Mouse (Mus musculus): Measurements from ENCODE around the gene Parm1. TPM values are rescaled to one million over a fixed set of nuclear protein-coding genes. Genes with fewer than 3 reads are reported as not detected.

The Parm1 gene
- polyA plus RNA-seq, 2 experiments from 2014 or later, result not detected

GRCm38 (mm10) chr5:91655263-91655662, 137.8 kb downstream of the Parm1 start:
- ATAC-seq, result no peak

GRCm38 (mm10) chr5:91662715-91663114, 145.3 kb downstream of the Parm1 start:
- no peak for ATAC-seq

GRCm38 (mm10) chr5:91667127-91667526, 149.7 kb downstream of the Parm1 start:
- ATAC-seq, result no peak

GRCm38 (mm10) chr5:91669235-91669634, 151.8 kb downstream of the Parm1 start:
- no peak for ATAC-seq

Other genes starting within 250 kb of the Parm1 start
- gene Btc, start 114.6 kb upstream of the Parm1 start, polyA plus RNA-seq (2017; shearing (Covaris generic)), result under 1 TPM in 1 of 2 experiments, not detected in 1; 0.12 TPM